Mouse (Mus musculus) brain, embryonic 18.5 days (tissue): ENCODE measurements around the gene Opalin.

Source experiments
- DNase-seq: peaks from one replicate; pipeline ENCODE4 v3.0.0-alpha.2; 2012; ENCODE audit warnings: low read depth, low spot score

Gene Opalin

GRCm38 (mm10) chr19:41073746-41074455 is 3.0 kb downstream of the Opalin start:
- DNase-seq, result no peak

GRCm38 (mm10) chr19:41071500-41071899 is 5.4 kb downstream of the Opalin start:
- DNase-seq, result peak; percentile 72

GRCm38 (mm10) chr19:41054702-41055101 is 22.2 kb downstream of the Opalin start:
- DNase-seq, result no peak

- no peak for DNase-seq
These were observed 23.4 kb downstream of the Opalin start for GRCm38 (mm10) chr19:41053530-41053929.

GRCm38 (mm10) chr19:41052247-41052646 is 24.7 kb downstream of the Opalin start:
- no peak for DNase-seq

- DNase-seq, result no peak
These were observed 25.2 kb downstream of the Opalin start for GRCm38 (mm10) chr19:41051714-41052113.

- DNase-seq, result no peak
These were observed 28.7 kb downstream of the Opalin start for GRCm38 (mm10) chr19:41048187-41048559.

GRCm38 (mm10) chr19:41047437-41048186 is 29.3 kb downstream of the Opalin start:
- peak; percentile 18 for DNase-seq

GRCm38 (mm10) chr19:41045091-41045770 is 31.7 kb downstream of the Opalin start:
- DNase-seq, result no peak

- DNase-seq, result no peak
These were observed 37.8 kb downstream of the Opalin start for GRCm38 (mm10) chr19:41039110-41039509.

GRCm38 (mm10) chr19:41035809-41036551 is 40.9 kb downstream of the Opalin start:
- no peak for DNase-seq

GRCm38 (mm10) chr19:41031869-41032268 is 45.0 kb downstream of the Opalin start:
- DNase-seq, result no peak

GRCm38 (mm10) chr19:41031009-41031408 is 45.9 kb downstream of the Opalin start:
- DNase-seq, result no peak

- no peak for DNase-seq
These were observed 46.8 kb downstream of the Opalin start for GRCm38 (mm10) chr19:41030161-41030560.

- DNase-seq, result no peak
These were observed 47.7 kb downstream of the Opalin start, which contains the start of gene Dntt for GRCm38 (mm10) chr19:41029219-41029618. TSS of gene Dntt (plus strand) at chr19:41029275.

- no peak for DNase-seq
These were observed 49.3 kb downstream of the Opalin start for GRCm38 (mm10) chr19:41027601-41028000.

GRCm38 (mm10) chr19:41027024-41027423 is 49.9 kb downstream of the Opalin start:
- no peak for DNase-seq

GRCm38 (mm10) chr19:41026551-41026950 is 50.4 kb downstream of the Opalin start:
- no peak for DNase-seq

GRCm38 (mm10) chr19:41022244-41022643 is 54.7 kb downstream of the Opalin start:
- DNase-seq, result no peak

- DNase-seq, result no peak
These were observed 56.4 kb downstream of the Opalin start for GRCm38 (mm10) chr19:41020537-41020936.

GRCm38 (mm10) chr19:41019164-41019675 is 57.7 kb downstream of the Opalin start:
- no peak for DNase-seq
